Mouse (Mus musculus) CH12.LX (cell line): ENCODE data around the gene Hils1. TPM values are rescaled to one million over a fixed set of nuclear protein-coding genes. Genes with fewer than 3 reads are reported as not detected.

ENCODE experiments used
- DNase-seq: peaks from one replicate; pipeline ENCODE4 v3.0.0-alpha.2; 2013; ENCODE audit errors: extremely low read depth
- H3K27ac ChIP-seq: 2 replicates; pipeline ENCODE4 v1.5.1; 2012; ENCODE audit warnings: low read depth, mild to moderate bottlenecking, control low read depth, moderate library complexity; ENCODE audit not compliant: insufficient read depth
- H3K27me3 ChIP-seq: replicated peaks from 2 replicates; pipeline ENCODE3; 2012; ENCODE audit warnings: inconsistent platforms
- H3K36me3 ChIP-seq, 2 experiments: replicated peaks in 1 of 2; 2 replicates each; pipeline versions ENCODE3 to v1.6.1; 2012; ENCODE audit warnings: inconsistent platforms in 1 of 2, low read length in 1 of 2, mild to moderate bottlenecking in 1 of 2, mixed read lengths in 1 of 2, moderate library complexity in 1 of 2; ENCODE audit not compliant: control insufficient read depth in 1 of 2, insufficient read depth in 1 of 2
- H3K4me1 ChIP-seq, 2 experiments: 2 replicates each; pipeline ENCODE4 v1.6.1; 2012; ENCODE audit warnings: inconsistent platforms in 1 of 2, moderate library complexity in 1 of 2; ENCODE audit not compliant: insufficient read depth in 2 of 2, control insufficient read depth in 1 of 2
- H3K4me2 ChIP-seq: 2 replicates; pipeline ENCODE4 v1.6.1; 2012; ENCODE audit warnings: low read depth, mild to moderate bottlenecking, control low read depth; ENCODE audit not compliant: poor library complexity, insufficient read depth, severe bottlenecking
- H3K4me3 ChIP-seq, 3 experiments: fragments of 150-350 bp in 1 of 3; sonication (generic) in 1 of 3; replicated peaks in 1 of 3; 2 replicates each; pipeline versions ENCODE3 to v1.5.1; 2011 to 2012; ENCODE audit warnings: low read depth in 2 of 3, low read length in 2 of 3, mild to moderate bottlenecking in 2 of 3, moderate library complexity in 2 of 3, control low read depth in 1 of 3, improper control_type of control experiment in 1 of 3, inconsistent platforms in 1 of 3, mixed read lengths in 1 of 3; ENCODE audit not compliant: poor library complexity in 1 of 3
- H3K79me2 ChIP-seq: replicated peaks from 2 replicates; pipeline ENCODE4 v1.6.1; 2012; ENCODE audit warnings: mild to moderate bottlenecking, moderate library complexity; ENCODE audit not compliant: control insufficient read depth, poor library complexity, insufficient read depth, severe bottlenecking; ENCODE audit errors: extremely low read depth
- H3K9ac ChIP-seq: 2 replicates; pipeline ENCODE4 v1.6.1; 2012; ENCODE audit warnings: low read depth, mild to moderate bottlenecking, control low read depth, moderate library complexity; ENCODE audit not compliant: insufficient read depth
- H3K9me3 ChIP-seq: replicated peaks from 2 replicates; pipeline ENCODE3; 2012; ENCODE audit warnings: low read length, inconsistent platforms, mixed read lengths
- CHD1 ChIP-seq: IDR thresholded peaks from 2 replicates; pipeline ENCODE4 v1.6.1; 2012; ENCODE audit warnings: low read depth, low read length, improper control_type of control experiment, inconsistent platforms
- CHD2 ChIP-seq: IDR thresholded peaks from 2 replicates; pipeline ENCODE4 v1.6.1; 2011; ENCODE audit warnings: low read length, improper control_type of control experiment
- ELF1 ChIP-seq: IDR thresholded peaks from 2 replicates; pipeline ENCODE4 v1.6.1; 2014; ENCODE audit warnings: low read depth, mild to moderate bottlenecking, inconsistent platforms, low read length, improper control_type of control experiment
- JUN ChIP-seq: IDR thresholded peaks from 2 replicates; pipeline ENCODE4 v1.6.1; 2011; ENCODE audit warnings: low read depth, mild to moderate bottlenecking, low read length, improper control_type of control experiment, moderate library complexity; ENCODE audit not compliant: insufficient read depth
- JUND ChIP-seq: conservative IDR thresholded peaks from 2 replicates; pipeline ENCODE4 v1.6.1; 2011; ENCODE audit warnings: low read depth, low read length, improper control_type of control experiment
- MAX ChIP-seq: IDR thresholded peaks from 2 replicates; pipeline ENCODE4 v1.6.1; 2011; ENCODE audit warnings: low read length, improper control_type of control experiment
- MAZ ChIP-seq: IDR thresholded peaks from 2 replicates; pipeline ENCODE4 v1.6.1; 2012; ENCODE audit warnings: low read depth, mild to moderate bottlenecking, inconsistent platforms, low read length, improper control_type of control experiment, moderate library complexity
- MEF2A ChIP-seq: IDR thresholded peaks from 2 replicates; pipeline ENCODE4 v1.6.1; 2014; ENCODE audit warnings: low read depth, mild to moderate bottlenecking, inconsistent platforms, low read length, improper control_type of control experiment, borderline replicate concordance
- MXI1 ChIP-seq: IDR thresholded peaks from 2 replicates; pipeline ENCODE4 v1.6.1; 2011; ENCODE audit warnings: mild to moderate bottlenecking, low read depth, low read length, improper control_type of control experiment
- MYC ChIP-seq: IDR thresholded peaks from 2 replicates; pipeline ENCODE4 v1.6.1; 2011; ENCODE audit warnings: low read depth, mild to moderate bottlenecking, improper control_type of control experiment, low read length
- NELFE ChIP-seq: IDR thresholded peaks from 2 replicates; pipeline ENCODE4 v1.6.1; 2011; ENCODE audit warnings: low read depth, low read length, improper control_type of control experiment
- NRF1 ChIP-seq: IDR thresholded peaks from 2 replicates; pipeline ENCODE4 v1.6.1; 2014; ENCODE audit warnings: low read depth, mild to moderate bottlenecking, inconsistent platforms, low read length, improper control_type of control experiment, moderate library complexity
- PAX5 ChIP-seq: IDR thresholded peaks from 2 replicates; pipeline ENCODE4 v1.6.1; 2012; ENCODE audit warnings: low read length, inconsistent platforms, mixed read lengths
- SIN3A ChIP-seq: IDR thresholded peaks from 2 replicates; pipeline ENCODE4 v1.6.1; 2012; ENCODE audit warnings: low read length, improper control_type of control experiment, inconsistent platforms
- TCF12 ChIP-seq: IDR thresholded peaks from 2 replicates; pipeline ENCODE4 v1.6.1; 2014; ENCODE audit warnings: low read depth, mild to moderate bottlenecking, inconsistent platforms, low read length, improper control_type of control experiment
- UBTF ChIP-seq: IDR thresholded peaks from 2 replicates; pipeline ENCODE4 v1.6.1; 2012; ENCODE audit warnings: low read depth, mild to moderate bottlenecking, inconsistent platforms, low read length, improper control_type of control experiment, moderate library complexity
- USF1 ChIP-seq: IDR thresholded peaks from 2 replicates; pipeline ENCODE4 v1.6.1; 2014; ENCODE audit warnings: low read depth, mild to moderate bottlenecking, inconsistent platforms, low read length, improper control_type of control experiment
- ZKSCAN1 ChIP-seq: IDR thresholded peaks from 2 replicates; pipeline ENCODE4 v1.6.1; 2012; ENCODE audit warnings: low read depth, inconsistent platforms, low read length, improper control_type of control experiment, borderline replicate concordance
- ZMIZ1 ChIP-seq: IDR thresholded peaks from 2 replicates; pipeline ENCODE4 v1.6.1; 2012; ENCODE audit warnings: low read depth, mild to moderate bottlenecking, inconsistent platforms, low read length, improper control_type of control experiment
- dilution Hi-C: fragments of 300-500 bp; cut with MboI; formaldehyde crosslinking; loops from 2 replicates; pipeline ENCODE4 v1.14.3; 2020; ENCODE audit warnings: low sequenced_read_pairs; ENCODE audit not compliant: extremely low pct_unique_long_range_greater_than_20kb, extremely low pct_ligation_motif_present
- in situ Hi-C: fragments of 300-500 bp; cut with MboI; formaldehyde crosslinking; loops from 3 replicates; pipeline ENCODE4 v1.14.3; 2019; ENCODE audit warnings: low sequenced_read_pairs, low pct_ligation_motif_present, low pct_unique_long_range_greater_than_20kb, mixed read lengths
- polyA plus RNA-seq: library from polyadenylated mRNA; unstranded; fragments of >175 nt; gene quantifications from 2 replicates; pipeline ENCODE4 v1.2.1, GENCODE M21; 2012; ENCODE audit warnings: low read depth; ENCODE audit not compliant: insufficient read length
- total RNA-seq, 2 experiments: library from RNA; depleted of rRNA; stranded (reverse); fragments of 300-350 nt in 1 of 2; fragments of >200 nt in 1 of 2; gene quantifications; 2 replicates each; pipeline ENCODE4 v1.2.3; 2012 to 2014

The Hils1 gene
- total and polyA plus RNA-seq, 3 experiments, result not detected

DNA sequence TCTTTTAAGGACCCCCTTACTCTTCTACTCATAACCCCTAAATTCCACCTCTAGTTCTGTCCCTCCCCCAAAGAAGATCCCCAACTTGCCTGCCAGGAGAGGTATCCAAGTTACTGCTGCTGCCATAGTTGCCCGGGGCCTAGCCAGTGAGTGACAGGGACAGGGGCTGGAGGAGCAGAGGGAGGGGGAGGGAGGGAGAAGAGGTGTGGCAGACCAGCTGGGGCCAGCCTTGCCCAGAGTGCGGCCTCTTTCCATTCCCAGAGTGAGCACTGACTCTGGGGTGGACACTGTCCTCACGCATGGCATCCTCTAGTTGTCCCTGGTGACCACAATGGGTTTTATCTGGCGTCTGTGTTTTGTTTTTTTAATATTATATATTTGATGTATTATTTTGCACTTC, 5.9 kb downstream of the Hils1 start:
- no peaks in the 10 kb centered on the region for H3K9me3 ChIP-seq
- H3K4me3 ChIP-seq, result no peak overlapping the region
- H3K9ac ChIP-seq, result no peak overlapping the region
- peaks cover 91% of the 10 kb centered on the region for H3K27me3 ChIP-seq
- dilution Hi-C loops (no loop called here), in situ Hi-C loops (loop anchor here (5.0 kb wide), 1 partner anchor 36 kb away; the partner anchor contains the start of gene Col1a1)
- no peaks in the 10 kb centered on the region for H3K36me3 ChIP-seq
- no peaks in the 10 kb centered on the region for H3K79me2 ChIP-seq
- TF ChIP-seq JUND (no peak), MAZ (no peak), ELF1 (no peak), PAX5 (no peak), NELFE (no peak), JUN (no peak), NRF1 (no peak)
- DNase-seq, result no peak
- H3K27ac ChIP-seq, result no peak overlapping the region
- H3K4me1 ChIP-seq, result peaks cover 15 to 29% of the 10 kb centered on the region in 2 experiments
- H3K4me2 ChIP-seq, result no peak overlapping the region

DNA sequence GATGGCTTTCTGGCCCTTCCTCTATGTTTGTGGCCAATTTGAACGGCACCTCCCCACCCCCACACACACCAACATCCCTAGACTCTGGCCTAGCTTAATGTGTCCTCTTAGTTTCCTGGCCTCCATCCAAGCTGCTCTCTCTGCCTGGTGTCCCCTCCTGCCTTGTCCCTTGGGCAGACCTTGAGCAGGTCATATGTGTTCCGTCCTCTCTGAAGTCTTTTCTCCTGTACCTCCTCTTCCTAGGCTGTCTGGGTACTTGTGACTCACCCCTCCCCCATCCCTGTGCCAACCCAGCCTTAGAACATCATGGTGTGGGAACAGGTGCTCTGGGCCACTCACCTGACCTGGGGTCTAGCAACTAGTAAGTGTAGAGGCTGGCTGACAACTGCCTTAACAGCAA, 7.6 kb downstream of the Hils1 start:
- Histone ChIP-seq H3K36me3 (no peaks in the 10 kb centered on the region), H3K9ac (no peak overlapping the region)
- TF ChIP-seq TCF12, result no peak
- TF ChIP-seq, all 38 proteins: peak for 0
- Histone ChIP-seq H3K4me2 (no peak overlapping the region), H3K79me2 (no peaks in the 10 kb centered on the region), H3K4me1 (peaks cover 15 to 40% of the 10 kb centered on the region in 2 experiments), H3K27ac (no peak overlapping the region), H3K27me3 (peaks cover 82% of the 10 kb centered on the region), H3K4me3 (no peak overlapping the region), H3K9me3 (no peaks in the 10 kb centered on the region)
- in situ Hi-C loops (loop anchor here (5.0 kb wide), 1 partner anchor 38 kb away; the partner anchor contains the start of gene Col1a1), dilution Hi-C loops (no loop called here)
- DNase-seq, result no peak

DNA sequence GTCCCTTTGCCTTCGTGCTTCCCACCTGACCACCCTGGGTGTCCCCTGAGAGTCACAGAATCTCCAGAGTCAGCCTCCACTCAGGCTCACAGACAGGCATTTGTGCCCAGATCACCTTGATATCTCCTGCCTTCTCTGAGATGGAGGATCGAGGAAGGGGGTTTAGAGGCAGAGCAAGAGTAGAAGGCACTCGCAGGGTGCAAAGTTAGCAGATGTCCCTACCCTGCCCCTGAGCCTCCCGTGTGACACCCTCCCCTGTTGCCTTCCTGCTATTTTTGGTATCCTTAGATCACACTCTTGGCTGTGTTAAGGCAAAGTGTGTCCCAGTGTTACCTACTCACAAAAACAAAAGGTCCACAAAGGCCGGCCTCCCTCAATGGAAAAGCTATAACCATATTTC, 8.8 kb downstream of the Hils1 start, which contains the start of gene Sgca:
Gene Sgca, minus strand, starts transcription at position 129 of the 400 bp plus-strand sequence.
- dilution Hi-C loops (no loop called here), in situ Hi-C loops (no loop called here)
- H3K4me3 ChIP-seq, result no peak within 1 kb of the TSS
- H3K4me2 ChIP-seq, result no peak within 1 kb of the TSS
- no peaks in the 10 kb centered on the region for H3K9me3 ChIP-seq
- H3K36me3 ChIP-seq, result no peaks in the 10 kb centered on the region
- peaks cover 82% of the 10 kb centered on the region for H3K27me3 ChIP-seq
- no peak for TF ChIP-seq MAX
- no peak for TF ChIP-seq ZKSCAN1
- no peak for TF ChIP-seq USF1
- TF ChIP-seq NRF1, result no peak
- TF ChIP-seq MYC, result no peak
- TF ChIP-seq ZMIZ1, result no peak
- TF ChIP-seq CHD1, result no peak
- no peak for TF ChIP-seq PAX5
- no peak for TF ChIP-seq UBTF
- TF ChIP-seq SIN3A, result no peak
- TF ChIP-seq MXI1, result no peak
- TF ChIP-seq JUN, result no peak
- TF ChIP-seq CHD2, result no peak
- TF ChIP-seq MAZ, result no peak
- no peak for TF ChIP-seq JUND
- TF ChIP-seq MEF2A, result no peak
- TF ChIP-seq TCF12, result no peak
- DNase-seq, result no peak
- H3K27ac ChIP-seq, result no peak within 1 kb of the TSS
- H3K79me2 ChIP-seq, result no peaks in the 10 kb centered on the region
- no peak within 1 kb of the TSS for H3K9ac ChIP-seq
- peaks cover 11 to 32% of the 10 kb centered on the region in 2 experiments for H3K4me1 ChIP-seq
